Mouse (Mus musculus) megakaryocyte-erythroid progenitor cell, adult 5 weeks (primary cell): Measurements from ENCODE around the gene Plk5. TPM values are rescaled to one million over a fixed set of nuclear protein-coding genes. Genes with fewer than 3 reads are reported as not detected.

Source experiments
- polyA plus RNA-seq: library from polyadenylated mRNA; stranded (reverse); fragments of >175 nt; gene quantifications from 2 replicates; pipeline ENCODE4 v1.2.3, GENCODE M21; 2012

Plk5 gene
- polyA plus RNA-seq, result 0.23 and 0.25 TPM in 2 replicates

DNA sequence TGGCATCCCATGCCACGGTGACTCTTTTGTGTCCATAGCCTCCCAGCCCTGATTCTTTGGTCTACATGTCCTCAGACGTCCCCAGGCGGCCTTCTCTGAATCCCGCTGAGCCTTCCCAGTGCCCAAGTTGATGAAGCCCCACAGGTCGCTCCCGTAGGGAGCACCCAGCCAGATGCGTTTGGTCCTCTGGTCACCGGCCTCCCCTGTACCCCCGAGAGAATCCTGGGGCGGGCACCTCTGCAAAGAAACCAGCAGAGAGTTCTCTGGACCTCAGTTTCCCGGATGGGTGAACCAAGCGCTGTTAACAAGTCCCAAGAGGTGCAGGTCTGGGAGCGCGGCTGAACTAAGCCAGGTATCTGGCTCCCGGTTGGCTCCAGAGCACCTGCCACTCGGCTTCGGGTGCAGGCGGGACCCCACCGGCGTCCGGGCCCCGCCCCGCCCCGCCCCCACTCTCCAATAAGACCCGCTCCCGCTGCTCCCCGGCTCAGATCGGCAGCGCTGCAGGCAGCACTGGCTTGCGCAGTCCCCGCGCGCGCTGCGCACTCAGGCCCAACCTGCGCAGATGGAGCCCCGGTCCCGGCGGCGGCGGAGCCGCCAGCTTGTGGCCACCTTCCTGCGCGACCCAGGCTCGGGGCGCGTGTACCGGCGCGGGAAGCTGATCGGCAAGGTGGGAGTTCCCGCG lies at the start of gene Plk5:
Plk5 (plus strand) TSS at position 459 of the 682 bp plus-strand sequence.

DNA sequence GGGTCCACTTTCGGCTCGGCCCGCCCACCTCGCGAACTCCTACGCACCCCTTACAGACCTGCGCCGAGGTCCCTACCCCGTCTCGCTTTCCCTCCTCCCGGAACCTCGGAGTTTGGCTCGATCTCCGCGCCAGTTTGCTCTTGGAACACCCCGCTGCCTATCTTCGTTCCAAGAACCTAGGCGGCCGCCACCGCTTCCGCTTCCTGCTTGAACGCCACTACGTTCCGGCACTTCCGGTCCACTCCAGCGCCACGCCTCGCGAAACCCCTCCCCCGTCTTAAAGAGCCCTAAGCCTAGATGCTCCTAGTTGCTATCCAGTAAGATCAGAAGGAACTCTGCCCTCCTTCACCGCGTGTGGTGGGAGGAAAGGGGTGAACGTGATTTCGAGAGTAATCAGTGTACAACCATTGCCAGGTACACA lies 35.9 kb upstream of the Plk5 start, which contains the start of gene 2310011J03Rik:
2310011J03Rik (minus strand) TSS at position 198 of the 421 bp plus-strand sequence.

DNA sequence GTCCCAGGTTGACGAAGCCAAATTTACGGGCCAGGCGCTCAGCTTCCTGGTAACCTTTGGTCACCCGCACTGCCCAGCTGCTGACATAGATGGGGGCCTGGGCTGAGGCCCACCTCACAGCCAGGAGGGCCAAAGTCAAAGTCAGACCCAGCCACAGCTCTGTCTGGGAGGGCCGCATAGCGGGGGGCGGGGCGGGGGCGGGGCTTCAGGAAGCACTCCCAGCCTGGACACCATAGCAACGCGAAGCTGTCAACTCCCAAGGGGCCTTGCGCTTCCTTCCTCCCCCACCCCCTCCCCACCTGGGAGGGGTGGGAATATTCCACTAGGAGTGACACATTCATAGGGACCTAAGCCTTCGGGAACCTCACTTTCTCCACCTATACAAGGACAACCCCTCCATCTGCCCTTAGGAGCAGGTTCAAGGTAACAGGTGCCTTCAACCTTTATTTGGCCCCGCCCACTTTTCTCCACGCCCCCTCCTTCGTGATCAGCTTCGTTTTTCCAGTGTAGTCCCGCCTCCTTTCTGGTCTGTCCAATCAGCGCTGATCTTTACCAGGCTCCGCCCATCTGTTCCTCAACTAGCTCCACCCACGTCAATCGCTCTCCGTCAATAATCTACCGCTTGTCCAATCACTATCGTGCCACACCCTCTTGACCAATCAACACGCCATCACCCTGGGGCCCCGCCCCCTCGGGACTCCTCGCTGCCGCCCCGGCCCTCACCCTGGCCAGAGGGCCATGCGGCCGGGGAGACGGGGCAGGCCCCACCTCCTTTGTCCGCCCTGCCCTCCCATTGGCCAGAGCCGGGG lies 26.8 kb upstream of the Plk5 start, which contains the start of the genes Pcsk4 and Reep6:
Pcsk4 (minus strand) TSS at position 226 of the 809 bp plus-strand sequence.
Reep6 (plus strand) TSS at position 681 of the 809 bp plus-strand sequence.

DNA sequence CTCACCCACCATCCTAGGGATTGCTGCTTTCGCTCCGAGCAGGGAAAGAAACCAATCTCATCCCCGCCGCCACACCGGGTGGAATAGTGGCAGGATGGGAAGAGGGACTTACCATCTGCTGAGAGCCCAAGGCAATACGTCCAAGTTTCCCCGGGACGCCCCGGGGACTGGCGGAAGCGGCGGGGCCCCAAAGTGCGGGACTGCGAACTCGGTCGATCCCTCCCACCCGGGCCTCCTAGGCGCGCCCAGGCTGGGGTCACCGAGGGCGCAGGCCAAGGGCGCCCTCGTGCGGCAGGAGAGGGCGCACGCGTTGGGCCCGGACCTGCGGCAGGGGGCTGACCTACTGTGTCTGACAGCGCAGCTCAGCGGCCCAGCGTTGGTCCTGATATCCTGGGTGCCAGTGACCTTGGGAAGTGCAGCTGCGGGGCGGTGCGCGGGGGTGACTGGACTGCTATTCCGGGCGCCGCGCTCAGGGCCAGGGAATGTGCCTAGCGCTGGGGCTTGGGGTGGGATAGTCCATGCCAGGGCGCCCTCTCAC lies 7.9 kb upstream of the Plk5 start, which contains the start of gene Adamtsl5:
Adamtsl5 (minus strand) TSS at position 169 of the 538 bp plus-strand sequence.

DNA sequence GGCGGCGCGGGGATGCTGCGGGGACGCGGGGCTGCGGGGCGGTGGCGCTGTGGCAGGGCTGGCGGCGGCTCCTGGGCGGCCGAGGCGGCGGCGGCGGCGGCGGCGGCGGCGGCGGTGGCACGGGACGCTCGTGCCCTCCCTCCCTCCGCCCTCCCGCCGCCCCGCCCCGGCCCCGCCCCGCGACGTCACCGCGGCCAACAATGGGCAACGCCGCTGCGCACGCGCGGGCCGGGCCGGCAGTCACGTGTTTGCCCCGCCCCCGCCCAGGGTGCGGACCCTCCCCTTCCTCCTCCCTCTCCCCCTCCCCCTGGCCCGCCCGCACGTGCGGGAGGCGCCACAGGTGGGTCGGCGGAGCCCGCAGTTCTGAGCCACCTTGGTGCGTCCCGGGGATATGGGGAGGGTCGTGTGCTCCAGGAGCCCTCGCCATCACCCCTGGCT lies 31.3 kb downstream of the Plk5 start, which contains the start of gene Mex3d:
Mex3d (minus strand) TSS at position 138 of the 438 bp plus-strand sequence.

DNA sequence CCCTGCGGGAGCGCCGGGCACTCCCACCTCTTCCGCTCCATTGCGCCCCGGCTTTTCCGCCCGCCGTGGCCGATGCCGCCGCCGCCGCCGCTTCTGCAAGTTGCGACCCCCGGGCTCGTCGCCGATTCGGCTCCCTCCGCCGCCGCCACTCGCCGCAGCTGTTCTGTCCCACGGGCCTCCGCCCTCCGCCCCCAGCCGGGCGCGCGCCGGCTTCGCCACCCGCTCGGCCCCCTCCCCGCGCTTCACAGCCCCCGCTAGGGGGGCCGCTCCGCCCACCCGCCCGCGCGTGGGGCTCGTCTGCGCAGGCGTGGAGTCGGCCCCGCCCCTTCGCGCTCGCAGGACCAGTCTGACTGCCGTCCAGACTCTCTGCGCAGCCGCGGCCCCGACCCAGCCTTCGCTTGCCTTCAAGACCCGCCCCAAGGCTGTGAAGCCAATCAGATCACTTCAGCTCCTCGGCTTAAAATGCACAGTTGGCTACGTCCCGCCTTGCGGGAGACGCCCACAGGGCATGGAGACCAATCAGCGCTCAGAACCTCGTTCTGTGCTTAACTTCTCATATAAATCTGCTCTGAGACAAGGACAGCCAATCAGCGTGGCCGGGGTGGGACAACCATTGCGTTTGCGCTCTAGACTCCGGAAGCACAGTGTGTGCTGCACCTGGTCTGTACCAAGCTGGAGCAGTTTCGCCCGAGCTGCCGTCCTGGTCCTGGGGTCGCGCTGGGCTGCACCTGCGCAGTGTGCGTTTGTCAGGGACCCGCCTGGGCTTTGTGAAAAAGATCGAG lies 43.1 kb downstream of the Plk5 start, which contains the start of gene Mbd3:
Mbd3 (minus strand) TSS at position 360 of the 782 bp plus-strand sequence.

DNA sequence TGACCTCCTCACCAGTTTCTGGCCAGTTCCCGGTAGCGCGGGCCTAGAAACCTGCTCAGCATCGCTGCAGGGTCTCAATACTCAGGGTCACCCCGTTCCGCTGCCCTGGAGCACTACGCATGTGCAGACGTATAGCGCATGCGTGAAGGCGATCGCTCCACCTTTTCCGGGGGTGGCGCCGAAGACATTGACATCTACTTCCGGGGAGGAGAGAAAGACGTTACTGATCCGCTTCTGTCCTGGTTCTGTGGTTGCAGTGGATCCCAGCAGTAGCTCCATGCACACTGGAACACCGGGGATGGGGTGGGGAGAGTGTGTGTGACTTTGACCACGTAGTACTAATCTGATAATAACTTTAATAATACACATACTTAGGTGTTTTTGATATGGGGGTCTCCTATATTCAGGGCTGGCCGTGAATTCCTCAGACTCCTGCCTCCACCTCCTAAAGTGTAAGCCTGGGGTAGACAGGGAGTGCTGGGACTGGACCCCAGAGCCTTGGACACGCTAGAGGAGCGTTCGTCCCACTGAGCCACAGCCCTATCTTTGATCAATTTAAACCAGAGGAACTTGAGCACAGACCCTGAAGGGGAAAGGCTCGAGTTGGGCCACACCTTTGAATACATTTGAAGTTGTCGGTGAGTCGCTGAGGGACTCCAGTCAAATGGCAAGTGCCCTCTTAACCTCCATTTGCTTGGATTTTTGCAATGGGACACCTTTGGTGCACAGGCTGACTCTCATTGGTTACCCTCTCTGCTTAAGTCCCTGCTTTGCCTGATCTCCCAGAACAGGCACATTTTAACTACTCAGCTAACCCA lies 50.6 kb downstream of the Plk5 start, which contains the start of gene Uqcr11:
Uqcr11 (minus strand) TSS at position 147 of the 818 bp plus-strand sequence.

Other genes with a start within 250 kb of the Plk5 start
- 176 and 185 TPM in 2 replicates for gene Stk11, start 240.7 kb upstream of the Plk5 start, polyA plus RNA-seq
- gene Atp5d, start 217.8 kb upstream of the Plk5 start, polyA plus RNA-seq, result 1,245 and 1,266 TPM in 2 replicates
- 32.3 and 53.4 TPM in 2 replicates for gene Cbarp, start 215.6 kb upstream of the Plk5 start, polyA plus RNA-seq
- gene Midn, start 208.2 kb upstream of the Plk5 start, polyA plus RNA-seq, result 312 and 336 TPM in 2 replicates
- gene Cirbp, start 190.5 kb upstream of the Plk5 start, polyA plus RNA-seq, result 43.7 and 63.7 TPM in 2 replicates
- gene 1600002K03Rik, start 183.5 kb upstream of the Plk5 start, polyA plus RNA-seq, result 9.2 and 11.3 TPM in 2 replicates
- gene Efna2, start 177.0 kb upstream of the Plk5 start, polyA plus RNA-seq, result 1.1 and 2.4 TPM in 2 replicates
- gene Mum1, start 130.0 kb upstream of the Plk5 start, polyA plus RNA-seq, result 29.1 and 31.3 TPM in 2 replicates
- gene Ndufs7, start 107.3 kb upstream of the Plk5 start, polyA plus RNA-seq, result 178 and 185 TPM in 2 replicates
- gene Gamt, start 95.4 kb upstream of the Plk5 start, polyA plus RNA-seq, result 5.0 and 5.2 TPM in 2 replicates
- gene Dazap1, start 95.0 kb upstream of the Plk5 start, polyA plus RNA-seq, result 594 and 636 TPM in 2 replicates
- gene Rps15, start 64.0 kb upstream of the Plk5 start, polyA plus RNA-seq, result 9,463 and 9,670 TPM in 2 replicates
- 0.43 and 0.77 TPM in 2 replicates for gene Apc2, start 60.5 kb upstream of the Plk5 start, polyA plus RNA-seq
- 74.9 and 88.4 TPM in 2 replicates for gene 2310011J03Rik, start 35.9 kb upstream of the Plk5 start, polyA plus RNA-seq
- gene Pcsk4, start 27.0 kb upstream of the Plk5 start, polyA plus RNA-seq, result 18.0 and 23.1 TPM in 2 replicates
- gene Reep6, start 26.5 kb upstream of the Plk5 start, polyA plus RNA-seq, result 13.1 and 18.3 TPM in 2 replicates
- 7.0 and 10.4 TPM in 2 replicates for gene Adamtsl5, start 8.0 kb upstream of the Plk5 start, polyA plus RNA-seq
- 29.8 and 33.4 TPM in 2 replicates for gene Mex3d, start 31.2 kb downstream of the Plk5 start, polyA plus RNA-seq
- gene Mbd3, start 43.1 kb downstream of the Plk5 start, polyA plus RNA-seq, result 234 and 278 TPM in 2 replicates
- gene Uqcr11, start 50.4 kb downstream of the Plk5 start, polyA plus RNA-seq, result 1,352 and 1,389 TPM in 2 replicates
- gene Tcf3, start 77.2 kb downstream of the Plk5 start, polyA plus RNA-seq, result 552 and 623 TPM in 2 replicates
- gene Onecut3, start 138.4 kb downstream of the Plk5 start, polyA plus RNA-seq, result 0.01 and 0.04 TPM in 2 replicates
- 0.06 and 0.09 TPM in 2 replicates for gene Atp8b3, start 182.7 kb downstream of the Plk5 start, polyA plus RNA-seq
- gene Rexo1, start 205.1 kb downstream of the Plk5 start, polyA plus RNA-seq, result 237 and 340 TPM in 2 replicates
- gene Klf16, start 220.9 kb downstream of the Plk5 start, polyA plus RNA-seq, result 120 and 125 TPM in 2 replicates
- 412 and 620 TPM in 2 replicates for gene Abhd17a, start 233.9 kb downstream of the Plk5 start, polyA plus RNA-seq
- gene Scamp4, start 246.4 kb downstream of the Plk5 start, polyA plus RNA-seq, result 86.8 and 101 TPM in 2 replicates
- gene Adat3, start 246.4 kb downstream of the Plk5 start, polyA plus RNA-seq, result 13.4 and 15.6 TPM in 2 replicates
- 1.1 and 1.3 TPM in 2 replicates for gene Gm49322, start 249.6 kb downstream of the Plk5 start, polyA plus RNA-seq